Mouse (Mus musculus) midbrain, embryonic 16.5 days (tissue): ENCODE results near the gene Rad51. TPM values are rescaled to one million over a fixed set of nuclear protein-coding genes. Genes with fewer than 3 reads are reported as not detected.
A peak's percentile ranks its signal among the peaks of the same experiment; 100 is the strongest.

Experiments
- ATAC-seq: fragments of 200-750 bp; cut with Nextera tagmentation; 2 replicates; pipeline ENCODE4 v1.8.0; 2017; ENCODE audit warnings: moderate TSS enrichment
- H3K27ac ChIP-seq: fragments of 300-500 bp; sonication (generic); 2 replicates; pipeline ENCODE4 v1.5.1; 2014; ENCODE audit warnings: mild to moderate bottlenecking, low read length, mixed read lengths
- H3K27me3 ChIP-seq: fragments of 300-500 bp; sonication (generic); 2 replicates; pipeline ENCODE4 v1.6.1; 2014; ENCODE audit warnings: low read depth, low read length, mixed read lengths; ENCODE audit not compliant: control insufficient read depth, insufficient read depth
- H3K36me3 ChIP-seq: fragments of 300-500 bp; sonication (generic); 2 replicates; pipeline ENCODE4 v1.6.1; 2014; ENCODE audit warnings: mild to moderate bottlenecking, low read length, moderate library complexity, mixed read lengths; ENCODE audit not compliant: control insufficient read depth, insufficient read depth
- H3K4me1 ChIP-seq: fragments of 300-500 bp; sonication (generic); 2 replicates; pipeline ENCODE4 v1.6.1; 2014; ENCODE audit warnings: mild to moderate bottlenecking, low read length, mixed read lengths; ENCODE audit not compliant: control insufficient read depth, insufficient read depth
- H3K4me2 ChIP-seq: fragments of 300-500 bp; sonication (generic); 2 replicates; pipeline ENCODE4 v1.6.1; 2014; ENCODE audit warnings: mild to moderate bottlenecking, low read length, mixed read lengths
- H3K4me3 ChIP-seq: fragments of 300-500 bp; sonication (generic); 2 replicates; pipeline ENCODE4 v1.5.1; 2014; ENCODE audit warnings: low read depth, mild to moderate bottlenecking, low read length, moderate library complexity, mixed read lengths
- H3K9ac ChIP-seq: fragments of 300-500 bp; sonication (generic); 2 replicates; pipeline ENCODE4 v1.6.1; 2014; ENCODE audit warnings: low read depth, low read length, mixed read lengths
- H3K9me3 ChIP-seq: fragments of 300-500 bp; sonication (generic); replicated peaks from 2 replicates; pipeline ENCODE4 v1.6.1; 2014; ENCODE audit warnings: mild to moderate bottlenecking, low read length, mixed read lengths; ENCODE audit not compliant: control insufficient read depth, poor library complexity, severe bottlenecking
- WGBS: fragments of 180-500 bp; shearing (Covaris S2); extraction: QIAGEN DNeasy Blood & Tissue Kit; methylation state at CpG from one replicate; pipeline ENCODE4 v1.1.7; 2014; 5-methylcytosine and 5-hydroxymethylcytosine counted together
- polyA plus RNA-seq: library from polyadenylated mRNA; unstranded; fragments of >200 nt; fragmentation: Nextera tagmentation; extraction: Ambion mirVana; gene quantifications from 2 replicates; pipeline ENCODE4 v1.2.1, GENCODE M21; 2015

Rad51 gene
- polyA plus RNA-seq, 1 experiment from 2014 or later = 5.8 TPM

GRCm38 (mm10) chr2:119157836-119158235, 45.2 kb downstream of the Rad51 start:
- no peaks in the 10 kb centered on the region for H3K27me3 ChIP-seq
- H3K9me3 ChIP-seq = no peaks in the 10 kb centered on the region
- H3K4me2 ChIP-seq = peak overlapping the region; percentile 67; the same call in 1 of the 2 replicates
- no peak overlapping the region for H3K9ac ChIP-seq
- peaks cover 7% of the 10 kb centered on the region for H3K36me3 ChIP-seq
- H3K27ac ChIP-seq = no peak overlapping the region
- ATAC-seq = no peak
- peaks cover 19% of the 10 kb centered on the region for H3K4me1 ChIP-seq
- no peak overlapping the region for H3K4me3 ChIP-seq

GRCm38 (mm10) chr2:119161247-119161646, 48.7 kb downstream of the Rad51 start:
- ATAC-seq = no peak
- 31% methylated on average over 2 of the region's 2 CpGs for WGBS
- H3K9ac ChIP-seq = no peak overlapping the region
- no peak overlapping the region for H3K27ac ChIP-seq
- H3K36me3 ChIP-seq = no peaks in the 10 kb centered on the region
- H3K4me2 ChIP-seq = no peak overlapping the region
- H3K9me3 ChIP-seq = no peaks in the 10 kb centered on the region
- H3K4me1 ChIP-seq = peaks cover 4% of the 10 kb centered on the region
- no peak overlapping the region for H3K4me3 ChIP-seq
- peaks cover 12% of the 10 kb centered on the region for H3K27me3 ChIP-seq

- no peak for ATAC-seq
- H3K4me1 ChIP-seq = peaks cover 8% of the 10 kb centered on the region; the same call in 1 of the 2 replicates
- no peak overlapping the region for H3K4me2 ChIP-seq
- no peak overlapping the region for H3K9ac ChIP-seq
- 71% methylated on average over 3 of the region's 3 CpGs for WGBS
- no peak overlapping the region for H3K27ac ChIP-seq
- H3K9me3 ChIP-seq = no peaks in the 10 kb centered on the region
- no peak overlapping the region for H3K4me3 ChIP-seq
- no peaks in the 10 kb centered on the region for H3K36me3 ChIP-seq
- peaks cover 17% of the 10 kb centered on the region for H3K27me3 ChIP-seq
Measured at GRCm38 (mm10) chr2:119163135-119163534, 50.5 kb downstream of the Rad51 start.

- H3K4me1 ChIP-seq = peaks cover 8% of the 10 kb centered on the region; the same call in 1 of the 2 replicates
- H3K9me3 ChIP-seq = no peaks in the 10 kb centered on the region
- WGBS = 91% methylated on average over 4 of the region's 4 CpGs
- no peak overlapping the region for H3K4me2 ChIP-seq
- peaks cover 17% of the 10 kb centered on the region for H3K27me3 ChIP-seq
- H3K4me3 ChIP-seq = no peak overlapping the region
- no peaks in the 10 kb centered on the region for H3K36me3 ChIP-seq
- no peak overlapping the region for H3K9ac ChIP-seq
- no peak for ATAC-seq
- no peak overlapping the region for H3K27ac ChIP-seq
Measured at GRCm38 (mm10) chr2:119163999-119164398, 51.4 kb downstream of the Rad51 start.

- Histone ChIP-seq H3K27me3 (peaks cover 17% of the 10 kb centered on the region), H3K4me1 (peaks cover 8% of the 10 kb centered on the region; the same call in 1 of the 2 replicates), H3K27ac (no peak overlapping the region), H3K36me3 (no peaks in the 10 kb centered on the region), H3K9me3 (no peaks in the 10 kb centered on the region), H3K4me2 (no peak overlapping the region), H3K4me3 (no peak overlapping the region), H3K9ac (no peak overlapping the region)
- ATAC-seq = no peak
Measured at GRCm38 (mm10) chr2:119165401-119165800, 52.8 kb downstream of the Rad51 start.

- H3K9ac ChIP-seq = peak within 1 kb of the TSS; percentile 68
- H3K4me1 ChIP-seq = peaks cover 8% of the 10 kb centered on the region; the same call in 1 of the 2 replicates
- WGBS = under 1% methylated on average over 60 of the region's 60 CpGs
- no peaks in the 10 kb centered on the region for H3K9me3 ChIP-seq
- H3K4me3 ChIP-seq = peak within 1 kb of the TSS; percentile 58
- ATAC-seq = peak; percentile 78
- peak within 1 kb of the TSS; percentile 100 for H3K4me2 ChIP-seq
- H3K36me3 ChIP-seq = no peaks in the 10 kb centered on the region
- H3K27me3 ChIP-seq = peaks cover 17% of the 10 kb centered on the region
- no peak within 1 kb of the TSS for H3K27ac ChIP-seq
Measured at GRCm38 (mm10) chr2:119166901-119167865, 54.6 kb downstream of the Rad51 start, which contains the start of gene Gchfr. Gene Gchfr, plus strand, starts transcription at chr2:119167773.

- WGBS = 3% methylated on average over 24 of the region's 26 CpGs
- peak overlapping the region; percentile 68 for H3K9ac ChIP-seq
- H3K27ac ChIP-seq = no peak overlapping the region
- H3K4me1 ChIP-seq = peaks cover 10% of the 10 kb centered on the region
- H3K36me3 ChIP-seq = no peaks in the 10 kb centered on the region
- H3K9me3 ChIP-seq = no peaks in the 10 kb centered on the region
- peak overlapping the region; percentile 100 for H3K4me2 ChIP-seq
- H3K4me3 ChIP-seq = peak overlapping the region; percentile 58
- H3K27me3 ChIP-seq = peaks cover 17% of the 10 kb centered on the region
- ATAC-seq = peak; percentile 41
Measured at GRCm38 (mm10) chr2:119167866-119168256, 55.3 kb downstream of the Rad51 start.

GRCm38 (mm10) chr2:119170282-119170681, 57.7 kb downstream of the Rad51 start:
- 83% methylated on average over 2 of the region's 2 CpGs for WGBS
- Histone ChIP-seq H3K27me3 (peaks cover 13% of the 10 kb centered on the region), H3K4me3 (no peak overlapping the region), H3K9me3 (no peaks in the 10 kb centered on the region), H3K4me2 (no peak overlapping the region), H3K27ac (no peak overlapping the region), H3K4me1 (peaks cover 16% of the 10 kb centered on the region), H3K36me3 (no peaks in the 10 kb centered on the region), H3K9ac (no peak overlapping the region)
- no peak for ATAC-seq

GRCm38 (mm10) chr2:119171574-119171973, 59.0 kb downstream of the Rad51 start:
- Histone ChIP-seq H3K27me3 (peaks cover 5% of the 10 kb centered on the region; the same call in 1 of the 2 replicates), H3K27ac (no peak overlapping the region), H3K36me3 (no peaks in the 10 kb centered on the region), H3K4me2 (no peak overlapping the region), H3K4me3 (no peak overlapping the region), H3K9ac (no peak overlapping the region), H3K4me1 (peaks cover 16% of the 10 kb centered on the region), H3K9me3 (no peaks in the 10 kb centered on the region)
- 80% methylated on average over 8 of the region's 8 CpGs for WGBS
- no peak for ATAC-seq
